Mouse (Mus musculus): ENCODE measurements around the gene Vps11. TPM values are rescaled to one million over a fixed set of nuclear protein-coding genes. Genes with fewer than 3 reads are reported as not detected.
"Not testable (repeated sequence)": the region's sequence is repeated elsewhere in the genome, so short reads cannot be mapped to it uniquely, and the experiment has no call there.

Vps11 gene
- 10 to 100 TPM; 78.0 to 91.8 (median 85.8) TPM for total RNA-seq (2022)

- DNase-seq, result peak; percentile 94
Measured at GRCm38 (mm10) chr9:44361190-44361917, at the start of gene Vps11. Gene Vps11 (minus strand): TSS chr9:44361670.

- DNase-seq, result no peak
Measured at GRCm38 (mm10) chr9:44410647-44411336, 49.3 kb upstream of the Vps11 start.

- DNase-seq, result not testable (repeated sequence)
Measured at GRCm38 (mm10) chr9:44408693-44409092, 47.2 kb upstream of the Vps11 start.

GRCm38 (mm10) chr9:44407752-44408097 is 46.3 kb upstream of the Vps11 start:
- no peak for DNase-seq

GRCm38 (mm10) chr9:44406906-44407751 is 45.7 kb upstream of the Vps11 start, which contains the start of the genes Rps25 and Trappc4:
Gene Rps25 (plus strand): TSS chr9:44407139.
Gene Trappc4 (minus strand): TSS chr9:44407600.
- DNase-seq, result peak; percentile 87

- no peak for DNase-seq
Measured at GRCm38 (mm10) chr9:44405011-44405410, 43.5 kb upstream of the Vps11 start.

GRCm38 (mm10) chr9:44401081-44401480 is 39.6 kb upstream of the Vps11 start:
- DNase-seq, result no peak

- no peak for DNase-seq
Measured at GRCm38 (mm10) chr9:44399795-44400114, 38.3 kb upstream of the Vps11 start.

GRCm38 (mm10) chr9:44399114-44399794 is 37.8 kb upstream of the Vps11 start:
- DNase-seq, result no peak

GRCm38 (mm10) chr9:44398551-44398950 is 37.1 kb upstream of the Vps11 start:
- no peak for DNase-seq

GRCm38 (mm10) chr9:44398087-44398486 is 36.6 kb upstream of the Vps11 start:
- no peak for DNase-seq

GRCm38 (mm10) chr9:44396684-44397411 is 35.4 kb upstream of the Vps11 start, which contains the start of gene Slc37a4:
Gene Slc37a4 (plus strand): TSS chr9:44396852.
- peak; percentile 99 for DNase-seq

- DNase-seq, result no peak
Measured at GRCm38 (mm10) chr9:44391466-44391865, 30.0 kb upstream of the Vps11 start.

- no peak for DNase-seq
Measured at GRCm38 (mm10) chr9:44389273-44389672, 27.8 kb upstream of the Vps11 start.

- no peak for DNase-seq
Measured at GRCm38 (mm10) chr9:44387221-44387620, 25.8 kb upstream of the Vps11 start.

- no peak for DNase-seq
Measured at GRCm38 (mm10) chr9:44384596-44384995, 23.1 kb upstream of the Vps11 start.

GRCm38 (mm10) chr9:44379862-44380261 is 18.4 kb upstream of the Vps11 start:
- DNase-seq, result no peak

- DNase-seq, result peak; percentile 98
Measured at GRCm38 (mm10) chr9:44379054-44379834, 17.8 kb upstream of the Vps11 start, which contains the start of gene Hyou1. Gene Hyou1 (plus strand): TSS chr9:44379490.

- DNase-seq, result no peak
Measured at GRCm38 (mm10) chr9:44378153-44378730, 16.8 kb upstream of the Vps11 start.

GRCm38 (mm10) chr9:44377335-44377734 is 15.9 kb upstream of the Vps11 start:
- DNase-seq, result not testable (repeated sequence)
